ENCODE assay signal across 19 mouse cellular contexts in genomic region chr2:146925846-146926245, GRCm38 (mm10).
DNase-seq lines count a peak whose midpoint lies in the region; TF ChIP-seq lines count a peak whose summit lies in the region.
"Had no signal": no experiment of that assay in that cellular context is flagged by ENCODE, and none has a peak within 500 bp of the region (broad histone marks: within the 10 kb centered on the region; RNA-seq: fewer than 3 reads in every experiment).

No protein-coding gene starts in this region.

- H3K4me2 ChIP-seq in myocyte (ENCODE audit: low read depth) = no peak overlapping the region
- H3K4me2 ChIP-seq: embryonic facial prominence, embryonic 13.5 days; embryonic facial prominence, embryonic 15.5 days; forebrain, embryonic 12.5 days had no signal

- no peak overlapping the region for H3ac ChIP-seq in myocyte (ENCODE audit: control insufficient read depth, insufficient read length)

- no peak for TF ChIP-seq POLR2A in myocyte (IDR thresholded peaks at IDR 0.05; ENCODE audit: insufficient read length, low read depth)

- peak; percentile 9 for DNase-seq in adrenal gland, adult 8-10 months
- no peak for DNase-seq in adrenal gland, adult 2 months
- DNase-seq in ovary, adult 18-20 months (ENCODE audit: low spot score) = peak; percentile 13
- no peak for DNase-seq in ovary, postnatal 36 days (ENCODE audit: low spot score)
- DNase-seq in urinary bladder, postnatal 25 days (ENCODE audit: low spot score) = no peak
- DNase-seq: adrenal gland, postnatal 14 days; cerebellum, adult 11 months; cerebellum, adult 18-20 months; cerebellum, adult 8-10 months; cerebellum, adult 9-11 months; cerebellum, postnatal 14 days; cerebellum, postnatal 36 days; embryo, embryonic 11 days had no signal

- no peaks in the 10 kb centered on the region for H3K36me3 ChIP-seq in myocyte (ENCODE audit: control insufficient read depth, insufficient read depth)
- H3K36me3 ChIP-seq: embryonic facial prominence, embryonic 13.5 days; embryonic facial prominence, embryonic 15.5 days; forebrain, embryonic 10.5 days; forebrain, embryonic 12.5 days had no signal

- H3K4me3 ChIP-seq in myocyte = no peak overlapping the region
- H3K4me3 ChIP-seq: embryonic facial prominence, embryonic 13.5 days; embryonic facial prominence, embryonic 15.5 days; erythroblast, embryonic 14.5 days; forebrain, embryonic 10.5 days; forebrain, embryonic 12.5 days had no signal

- no peaks in the 10 kb centered on the region for H3K27me3 ChIP-seq in myocyte (ENCODE audit: control insufficient read depth, insufficient read depth, insufficient read length)
- H3K27me3 ChIP-seq: embryonic facial prominence, embryonic 13.5 days; embryonic facial prominence, embryonic 15.5 days had no signal

- H3K79me2 ChIP-seq in myocyte (ENCODE audit: control insufficient read depth, insufficient read depth) = no peaks in the 10 kb centered on the region

TF ChIP-seq in myocyte, 11 proteins besides CTCF, POLR2A, EP300 and RAD21:
- TF ChIP-seq CEBPB (IDR thresholded peaks at IDR 0.05; ENCODE audit: insufficient read depth, poor library complexity, severe bottlenecking) = no peak
- no peak for TF ChIP-seq TCF3 (IDR thresholded peaks at IDR 0.05; ENCODE audit: insufficient read length, low read depth)
- TF ChIP-seq USF1 (IDR thresholded peaks at IDR 0.05; ENCODE audit: low read depth) = no peak
- TF ChIP-seq SRF (IDR thresholded peaks at IDR 0.05; ENCODE audit: control insufficient read depth, insufficient read length, low read depth) = no peak
- TF ChIP-seq REST (IDR thresholded peaks at IDR 0.05; ENCODE audit: insufficient read depth, insufficient read length) = no peak
- TF ChIP-seq MYOG (IDR thresholded peaks at IDR 0.05; ENCODE audit: control insufficient read depth in 1 of 3, insufficient read depth in 1 of 3, insufficient read length in 2 of 3, low read depth in 2 of 3) = peak in 2 of 3 experiments; percentile 40 to 66
- no peak for TF ChIP-seq E2F4 (IDR thresholded peaks at IDR 0.05; ENCODE audit: insufficient read depth)
- peak in 2 of 3 experiments; percentile 10 to 45 for TF ChIP-seq MYOD1 (IDR thresholded peaks at IDR 0.05; ENCODE audit: control insufficient read depth in 1 of 3, insufficient read length in 2 of 3, low read depth in 2 of 3)
- no peak for TF ChIP-seq MAX (IDR thresholded peaks at IDR 0.05; ENCODE audit: low read depth)
- TF ChIP-seq POLR2AphosphoS2 (IDR thresholded peaks at IDR 0.05; ENCODE audit: insufficient read length, low read depth) = no peak
- no peak for TF ChIP-seq TCF12 (IDR thresholded peaks at IDR 0.05; ENCODE audit: insufficient read depth, poor library complexity, severe bottlenecking)

Comparison
In these comparisons a context has a peak if more than half of its experiments do, and no peak if none do; other contexts are left out.
1. DNase-seq: peak in adrenal gland, adult 8-10 months (single experiment) and ovary, adult 18-20 months (single experiment); none in adrenal gland, adult 2 months (single experiment), ovary, postnatal 36 days (single experiment) and urinary bladder, postnatal 25 days (single experiment).